Mouse (Mus musculus) forebrain, embryonic 11.5 days (tissue): Measurements from ENCODE around the gene Gm21767. TPM values are rescaled to one million over a fixed set of nuclear protein-coding genes. Genes with fewer than 3 reads are reported as not detected.
"Not testable (repeated sequence)": the region's sequence is repeated elsewhere in the genome, so short reads cannot be mapped to it uniquely, and the experiment has no call there.

Experiments used
- ATAC-seq: fragments of 200-750 bp; cut with Nextera tagmentation; replicated peaks from 2 replicates; pipeline ENCODE4 v1.8.0; 2017; ENCODE audit warnings: moderate TSS enrichment; ENCODE audit not compliant: low FRiP score
- DNase-seq: peaks from one replicate; pipeline ENCODE4 v3.0.0-alpha.2; 2017; ENCODE audit warnings: low spot score
- H3K27ac ChIP-seq: fragments of 300-500 bp; sonication (generic); 2 replicates; pipeline ENCODE4 v1.5.1; 2014; ENCODE audit warnings: low read depth, low read length
- H3K27me3 ChIP-seq: fragments of 300-500 bp; sonication (generic); 2 replicates; pipeline ENCODE4 v1.6.1; 2014; ENCODE audit warnings: mild to moderate bottlenecking, low read length, mixed read lengths; ENCODE audit not compliant: control insufficient read depth, insufficient read depth
- H3K36me3 ChIP-seq: fragments of 300-500 bp; sonication (generic); 2 replicates; pipeline ENCODE4 v1.6.1; 2014; ENCODE audit warnings: mild to moderate bottlenecking, low read length, moderate library complexity, mixed read lengths; ENCODE audit not compliant: control insufficient read depth, insufficient read depth
- H3K4me1 ChIP-seq: fragments of 300-500 bp; sonication (generic); replicated peaks from 2 replicates; pipeline ENCODE4 v1.6.1; 2014; ENCODE audit warnings: low read length, mixed read lengths; ENCODE audit not compliant: control insufficient read depth, insufficient read depth
- H3K4me2 ChIP-seq: fragments of 300-500 bp; sonication (generic); 2 replicates; pipeline ENCODE4 v1.6.1; 2014; ENCODE audit warnings: low read depth, mild to moderate bottlenecking, low read length, moderate library complexity, mixed read lengths; ENCODE audit not compliant: severe bottlenecking
- H3K4me3 ChIP-seq: fragments of 300-500 bp; sonication (generic); 2 replicates; pipeline ENCODE4 v1.5.1; 2014; ENCODE audit warnings: low read depth, low read length
- H3K9ac ChIP-seq: fragments of 300-500 bp; sonication (generic); 2 replicates; pipeline ENCODE4 v1.6.1; 2014; ENCODE audit warnings: low read length
- H3K9me3 ChIP-seq: fragments of 300-500 bp; sonication (generic); 2 replicates; pipeline ENCODE4 v1.6.1; 2016; ENCODE audit warnings: low read length, mixed read lengths; ENCODE audit not compliant: control insufficient read depth
- WGBS: fragments of 180-500 bp; shearing (Covaris S2); extraction: QIAGEN DNeasy Blood & Tissue Kit; methylation state at CpG from one replicate; pipeline ENCODE4 v1.1.7; 2014; 5-methylcytosine and 5-hydroxymethylcytosine counted together
- polyA plus RNA-seq: library from polyadenylated mRNA; unstranded; fragments of >200 nt; fragmentation: Nextera tagmentation; extraction: Ambion mirVana; gene quantifications from 2 replicates; pipeline ENCODE4 v1.2.1, GENCODE M21; 2014

Gene Gm21767
- polyA plus RNA-seq: not detected in 2 replicates

GRCm38 (mm10) chrY:13941438-13941837 lies at the start of gene Gm21767:
Gene Gm21767, plus strand, starts transcription at chrY:13941738.
- H3K27me3 ChIP-seq, H3K4me1 ChIP-seq, H3K27ac ChIP-seq, H3K4me3 ChIP-seq, H3K4me2 ChIP-seq, H3K9ac ChIP-seq, H3K9me3 ChIP-seq, ATAC-seq, DNase-seq, H3K36me3 ChIP-seq: not testable (repeated sequence)
- no CpG with 5 or more reads among the region's 3 CpGs for WGBS
